Mouse (Mus musculus) frontal cortex, postnatal 25 days (tissue): ENCODE data around the gene Cdk7.
"Not testable (repeated sequence)": the region's sequence is repeated elsewhere in the genome, so short reads cannot be mapped to it uniquely, and the experiment has no call there.

ENCODE experiments used
- DNase-seq, 2 experiments: peaks; one replicate each; pipeline ENCODE4 v3.0.0; 2022; ENCODE audit warnings: low spot score in 2 of 2

Gene Cdk7

GRCm38 (mm10) chr13:100730861-100731176, at the start of gene Cdk7:
Gene Cdk7, minus strand, starts transcription at chr13:100730939.
- DNase-seq: peak; percentile 83 to 88

- no peak for DNase-seq
Measured at GRCm38 (mm10) chr13:100777491-100777890, 46.8 kb upstream of the Cdk7 start.

- DNase-seq: no peak
Measured at GRCm38 (mm10) chr13:100776710-100777109, 46.0 kb upstream of the Cdk7 start.

GRCm38 (mm10) chr13:100776056-100776419, 45.3 kb upstream of the Cdk7 start:
- no peak for DNase-seq

- peak; percentile 40 to 61 for DNase-seq
Measured at GRCm38 (mm10) chr13:100775252-100776055, 44.7 kb upstream of the Cdk7 start, which contains the start of gene Cenph. Gene Cenph, minus strand, starts transcription at chr13:100775899.

GRCm38 (mm10) chr13:100774704-100775103, 44.0 kb upstream of the Cdk7 start:
- DNase-seq: no peak

- no peak for DNase-seq
Measured at GRCm38 (mm10) chr13:100755329-100755728, 24.6 kb upstream of the Cdk7 start.

- DNase-seq: no peak
Measured at GRCm38 (mm10) chr13:100754186-100754585, 23.4 kb upstream of the Cdk7 start.

GRCm38 (mm10) chr13:100753011-100753410, 22.3 kb upstream of the Cdk7 start:
- DNase-seq: no peak

GRCm38 (mm10) chr13:100752529-100752928, 21.8 kb upstream of the Cdk7 start:
- DNase-seq: no peak

GRCm38 (mm10) chr13:100751402-100751801, 20.7 kb upstream of the Cdk7 start:
- DNase-seq: no peak

- no peak for DNase-seq
Measured at GRCm38 (mm10) chr13:100750799-100751198, 20.1 kb upstream of the Cdk7 start.

GRCm38 (mm10) chr13:100748638-100749037, 17.9 kb upstream of the Cdk7 start:
- no peak for DNase-seq

- DNase-seq: peak in 1 of 2 experiments; percentile 28
Measured at GRCm38 (mm10) chr13:100746090-100746489, 15.4 kb upstream of the Cdk7 start.

- DNase-seq: peak; percentile 79 to 85
Measured at GRCm38 (mm10) chr13:100744036-100744744, 13.5 kb upstream of the Cdk7 start, which contains the start of gene Mrps36. Gene Mrps36, minus strand, starts transcription at chr13:100744659.

- DNase-seq: no peak
Measured at GRCm38 (mm10) chr13:100743346-100744035, 12.8 kb upstream of the Cdk7 start.

GRCm38 (mm10) chr13:100742831-100743230, 12.1 kb upstream of the Cdk7 start:
- DNase-seq: no peak

GRCm38 (mm10) chr13:100732756-100733155, 2.0 kb upstream of the Cdk7 start:
- no peak for DNase-seq

- not testable (repeated sequence) for DNase-seq
Measured at GRCm38 (mm10) chr13:100731462-100732046, 815 bp upstream of the Cdk7 start.

GRCm38 (mm10) chr13:100730153-100730860, 432 bp downstream of the Cdk7 start:
- no peak for DNase-seq

- not testable (repeated sequence) for DNase-seq
Measured at GRCm38 (mm10) chr13:100728530-100728929, 2.2 kb downstream of the Cdk7 start.
